Mouse (Mus musculus) hindbrain, embryonic 12.5 days (tissue): ENCODE measurements around the gene Wwp2. TPM values are rescaled to one million over a fixed set of nuclear protein-coding genes. Genes with fewer than 3 reads are reported as not detected.

Experiments
- ATAC-seq: fragments of 200-750 bp; cut with Nextera tagmentation; 2 replicates; pipeline ENCODE4 v1.8.0; 2017; ENCODE audit warnings: moderate TSS enrichment; ENCODE audit not compliant: low FRiP score
- H3K27ac ChIP-seq: fragments of 300-500 bp; sonication (generic); 2 replicates; pipeline ENCODE4 v1.5.1; 2016; ENCODE audit warnings: mild to moderate bottlenecking
- H3K27me3 ChIP-seq: fragments of 300-500 bp; sonication (generic); 2 replicates; pipeline ENCODE4 v1.6.1; 2016; ENCODE audit warnings: mild to moderate bottlenecking
- H3K36me3 ChIP-seq: fragments of 300-500 bp; sonication (generic); 2 replicates; pipeline ENCODE4 v1.6.1; 2016; ENCODE audit warnings: mild to moderate bottlenecking
- H3K4me1 ChIP-seq: fragments of 300-500 bp; sonication (generic); 2 replicates; pipeline ENCODE4 v1.6.1; 2016
- H3K4me2 ChIP-seq: fragments of 300-500 bp; sonication (generic); replicated peaks from 2 replicates; pipeline ENCODE4 v1.6.1; 2016; ENCODE audit warnings: mild to moderate bottlenecking
- H3K4me3 ChIP-seq: fragments of 300-500 bp; sonication (generic); 2 replicates; pipeline ENCODE4 v1.5.1; 2016; ENCODE audit warnings: mild to moderate bottlenecking
- H3K9ac ChIP-seq: fragments of 300-500 bp; sonication (generic); 2 replicates; pipeline ENCODE4 v1.6.1; 2016; ENCODE audit warnings: mild to moderate bottlenecking, moderate library complexity
- H3K9me3 ChIP-seq: fragments of 300-500 bp; sonication (generic); replicated peaks from 2 replicates; pipeline ENCODE4 v1.6.1; 2016; ENCODE audit warnings: mild to moderate bottlenecking
- WGBS: fragments of 180-500 bp; shearing (Covaris S2); methylation state at CpG from one replicate; pipeline ENCODE4 v1.1.7; 2016; 5-methylcytosine and 5-hydroxymethylcytosine counted together
- polyA plus RNA-seq: library from polyadenylated mRNA; unstranded; fragments of >200 nt; fragmentation: Nextera tagmentation; extraction: Ambion mirVana; gene quantifications from 2 replicates; pipeline ENCODE4 v1.2.1, GENCODE M21; 2016

The Wwp2 gene
- polyA plus RNA-seq, 1 experiment from 2014 or later, result 109 TPM

DNA sequence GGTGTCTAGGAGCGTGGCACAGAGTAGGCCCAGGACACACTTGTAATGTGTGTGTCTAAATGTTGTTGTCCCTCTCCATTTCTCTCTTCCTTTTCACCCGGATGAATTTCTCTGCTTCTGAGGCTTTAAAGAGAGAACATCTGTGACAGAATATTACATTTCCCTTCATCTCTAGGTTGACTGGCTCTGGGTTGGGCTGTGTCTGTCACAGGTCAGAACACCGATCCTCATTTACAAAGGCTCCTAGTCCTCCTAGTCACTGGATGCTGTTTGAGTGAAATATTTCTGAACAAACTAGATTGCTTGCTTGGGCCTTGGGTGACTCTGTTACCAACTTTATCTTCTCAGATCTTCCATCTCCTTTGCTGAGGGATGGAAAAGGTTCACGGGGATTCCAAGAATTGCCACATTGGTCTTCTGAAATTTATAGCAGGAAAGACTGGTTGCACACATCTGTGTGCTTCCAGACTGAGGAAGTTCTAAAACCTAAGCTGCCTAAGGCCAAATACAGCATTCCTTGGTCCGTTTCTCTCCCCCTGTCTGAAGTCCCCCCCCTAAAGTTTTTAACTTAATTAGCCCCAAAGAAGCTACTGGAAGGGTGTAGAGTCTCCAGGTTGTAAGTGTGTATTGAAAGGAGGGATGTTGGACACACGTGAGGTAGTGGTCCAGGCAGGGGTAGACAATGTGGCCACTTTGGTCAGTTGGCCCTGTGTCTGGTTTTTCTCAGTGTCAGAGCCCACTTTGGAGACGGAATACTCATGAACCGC lies 85.8 kb downstream of the Wwp2 start:
- WGBS, result 81% methylated on average over 8 of the region's 8 CpGs
- no peak for ATAC-seq
- peaks cover 11% of the 10 kb centered on the region for H3K36me3 ChIP-seq

GRCm38 (mm10) chr8:107522555-107522833 lies 86.3 kb downstream of the Wwp2 start:
- no peak overlapping the region for H3K4me3 ChIP-seq
- 87% methylated on average over 4 of the region's 4 CpGs for WGBS
- ATAC-seq, result no peak

More for the DNA sequence above, 85.8 kb downstream of the Wwp2 start:
- Histone ChIP-seq H3K9me3 (no peaks in the 10 kb centered on the region), H3K4me3 (no peak overlapping the region), H3K4me1 (peaks cover 7% of the 10 kb centered on the region), H3K27ac (no peak overlapping the region), H3K9ac (no peak overlapping the region), H3K4me2 (no peak overlapping the region), H3K27me3 (no peaks in the 10 kb centered on the region)

GRCm38 (mm10) chr8:107524535-107524934 lies 88.4 kb downstream of the Wwp2 start:
- H3K27ac ChIP-seq, result no peak overlapping the region
- no peak for ATAC-seq
- H3K9ac ChIP-seq, result no peak overlapping the region
- no peak overlapping the region for H3K4me3 ChIP-seq
- H3K4me1 ChIP-seq, result peaks cover 3% of the 10 kb centered on the region; the same call in 1 of the 2 replicates
- H3K36me3 ChIP-seq, result no peaks in the 10 kb centered on the region
- no peaks in the 10 kb centered on the region for H3K9me3 ChIP-seq
- H3K4me2 ChIP-seq, result no peak overlapping the region
- 94% methylated on average over 4 of the region's 4 CpGs for WGBS
- no peaks in the 10 kb centered on the region for H3K27me3 ChIP-seq

More at GRCm38 (mm10) chr8:107522555-107522833, 86.3 kb downstream of the Wwp2 start:
- peaks cover 7% of the 10 kb centered on the region for H3K4me1 ChIP-seq
- no peak overlapping the region; the same call in 1 of the 2 replicates for H3K27ac ChIP-seq
- H3K9ac ChIP-seq, result no peak overlapping the region
- H3K4me2 ChIP-seq, result no peak overlapping the region
- H3K36me3 ChIP-seq, result peaks cover 11% of the 10 kb centered on the region
- H3K9me3 ChIP-seq, result no peaks in the 10 kb centered on the region
- H3K27me3 ChIP-seq, result no peaks in the 10 kb centered on the region

DNA sequence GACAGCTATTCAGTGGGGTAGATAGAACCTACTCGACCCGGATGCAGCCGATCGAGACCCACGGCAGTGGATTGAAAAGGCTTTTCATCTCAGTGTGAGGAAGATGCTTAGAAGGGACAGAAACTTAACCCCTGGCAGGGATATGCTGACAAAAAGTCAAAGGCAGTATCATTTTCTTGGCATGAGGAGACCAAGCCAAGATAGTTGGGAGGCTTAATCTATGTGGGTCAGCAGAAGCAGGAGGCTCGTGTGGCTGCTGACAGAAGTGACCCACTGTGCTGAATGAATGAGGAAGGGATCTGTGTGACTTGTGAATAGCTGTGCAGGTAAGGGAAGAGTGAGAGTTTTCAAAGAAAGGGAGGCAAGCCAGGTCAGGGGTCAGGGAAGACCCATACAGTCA lies 92.6 kb downstream of the Wwp2 start:
- H3K4me3 ChIP-seq, result no peak overlapping the region

DNA sequence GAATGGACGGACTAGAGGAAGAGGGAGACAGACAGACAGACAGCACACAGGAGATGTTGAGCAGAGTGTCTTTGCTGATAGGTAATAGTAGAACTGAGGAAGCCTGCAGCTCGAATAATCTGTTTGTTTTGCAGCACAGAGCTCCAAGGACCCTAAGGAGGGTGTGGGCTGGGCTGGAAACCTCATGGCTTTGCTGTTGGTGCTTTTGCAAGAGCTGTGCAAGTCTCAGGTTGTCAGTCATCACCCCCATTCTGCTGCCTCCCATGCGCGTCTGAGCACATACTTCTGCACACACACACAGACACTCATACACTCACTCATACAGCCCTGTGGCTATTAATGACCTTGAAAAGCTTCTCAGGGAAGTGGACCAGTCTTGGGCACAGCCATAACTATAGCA lies 101.3 kb downstream of the Wwp2 start:
- Histone ChIP-seq H3K4me1 (no peaks in the 10 kb centered on the region; the same call in 1 of the 2 replicates), H3K36me3 (peaks cover 32% of the 10 kb centered on the region; the same call in 1 of the 2 replicates), H3K4me3 (no peak overlapping the region), H3K27ac (0 out of 2 replicates have a peak overlapping the region, but pooled peaks have one; percentile 6), H3K27me3 (no peaks in the 10 kb centered on the region), H3K9me3 (no peaks in the 10 kb centered on the region), H3K9ac (no peak overlapping the region), H3K4me2 (no peak overlapping the region)
- no peak for ATAC-seq
- WGBS, result 84% methylated on average over 4 of the region's 4 CpGs

More for the DNA sequence above, 92.6 kb downstream of the Wwp2 start:
- Histone ChIP-seq H3K9ac (no peak overlapping the region), H3K9me3 (no peaks in the 10 kb centered on the region), H3K36me3 (peaks cover 6% of the 10 kb centered on the region; the same call in 1 of the 2 replicates), H3K27ac (no peak overlapping the region), H3K27me3 (no peaks in the 10 kb centered on the region), H3K4me1 (no peaks in the 10 kb centered on the region), H3K4me2 (no peak overlapping the region)
- no peak for ATAC-seq
- 58% methylated on average over 6 of the region's 6 CpGs for WGBS

DNA sequence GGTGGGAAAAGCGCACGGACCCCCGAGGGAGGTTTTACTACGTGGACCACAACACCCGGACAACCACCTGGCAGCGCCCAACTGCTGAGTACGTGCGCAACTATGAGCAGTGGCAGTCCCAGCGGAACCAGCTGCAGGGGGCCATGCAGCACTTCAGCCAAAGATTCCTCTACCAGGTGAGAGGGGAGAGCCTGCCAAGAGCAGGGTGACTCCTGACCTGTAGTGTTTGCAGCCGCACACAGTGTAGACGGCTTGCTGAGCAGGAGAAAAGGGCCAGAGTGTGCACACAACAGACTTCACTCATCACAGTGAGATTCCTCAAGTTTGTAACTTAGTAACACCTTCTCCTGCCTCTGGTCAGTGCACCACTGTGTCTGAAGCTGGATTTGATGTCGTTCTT lies 104.5 kb downstream of the Wwp2 start:
- no peak for ATAC-seq
- H3K4me2 ChIP-seq, result no peak overlapping the region
- no peaks in the 10 kb centered on the region for H3K9me3 ChIP-seq
- WGBS, result 86% methylated on average over 12 of the region's 12 CpGs
- no peak overlapping the region for H3K4me3 ChIP-seq
- H3K9ac ChIP-seq, result no peak overlapping the region
- H3K27ac ChIP-seq, result no peak overlapping the region
- H3K36me3 ChIP-seq, result peaks cover 23% of the 10 kb centered on the region; the same call in 1 of the 2 replicates
- no peaks in the 10 kb centered on the region for H3K27me3 ChIP-seq
- peaks cover 8% of the 10 kb centered on the region; the same call in 1 of the 2 replicates for H3K4me1 ChIP-seq

GRCm38 (mm10) chr8:107541369-107541768 lies 105.2 kb downstream of the Wwp2 start:
- H3K4me1 ChIP-seq, result peaks cover 8% of the 10 kb centered on the region; the same call in 1 of the 2 replicates
- WGBS, result 87% methylated on average over 4 of the region's 4 CpGs
- H3K4me2 ChIP-seq, result no peak overlapping the region

GRCm38 (mm10) chr8:107542151-107542550 lies 106.0 kb downstream of the Wwp2 start:
- ATAC-seq, result no peak
- no peak overlapping the region for H3K9ac ChIP-seq
- peaks cover 26% of the 10 kb centered on the region; the same call in 1 of the 2 replicates for H3K36me3 ChIP-seq
- H3K4me2 ChIP-seq, result no peak overlapping the region
- H3K4me1 ChIP-seq, result peaks cover 8% of the 10 kb centered on the region; the same call in 1 of the 2 replicates
- H3K9me3 ChIP-seq, result no peaks in the 10 kb centered on the region
- no peak overlapping the region for H3K4me3 ChIP-seq
- no peak overlapping the region for H3K27ac ChIP-seq
- WGBS, result 86% methylated on average over 3 of the region's 3 CpGs
- H3K27me3 ChIP-seq, result no peaks in the 10 kb centered on the region

More at GRCm38 (mm10) chr8:107541369-107541768, 105.2 kb downstream of the Wwp2 start:
- no peak for ATAC-seq
- Histone ChIP-seq H3K4me3 (no peak overlapping the region), H3K27ac (no peak overlapping the region), H3K36me3 (peaks cover 20% of the 10 kb centered on the region; the same call in 1 of the 2 replicates), H3K9ac (no peak overlapping the region), H3K9me3 (no peaks in the 10 kb centered on the region), H3K27me3 (no peaks in the 10 kb centered on the region)

- peak overlapping the region; percentile 76 for H3K27ac ChIP-seq
- 85% methylated on average over 11 of the region's 11 CpGs for WGBS
- ATAC-seq, result no peak
Measured at GRCm38 (mm10) chr8:107543714-107544113, 107.5 kb downstream of the Wwp2 start.

GRCm38 (mm10) chr8:107544211-107544610 lies 108.0 kb downstream of the Wwp2 start:
- Histone ChIP-seq H3K36me3 (peaks cover 36% of the 10 kb centered on the region), H3K27ac (peak overlapping the region; percentile 76), H3K4me1 (peaks cover 8% of the 10 kb centered on the region; the same call in 1 of the 2 replicates), H3K9me3 (no peaks in the 10 kb centered on the region), H3K4me2 (0 out of 2 replicates have a peak overlapping the region, but pooled peaks have one; percentile 33), H3K9ac (no peak overlapping the region), H3K4me3 (no peak overlapping the region), H3K27me3 (no peaks in the 10 kb centered on the region)
- 77% methylated on average over 8 of the region's 8 CpGs for WGBS
- ATAC-seq, result no peak

More at GRCm38 (mm10) chr8:107543714-107544113, 107.5 kb downstream of the Wwp2 start:
- Histone ChIP-seq H3K36me3 (peaks cover 31% of the 10 kb centered on the region), H3K9me3 (no peaks in the 10 kb centered on the region), H3K27me3 (no peaks in the 10 kb centered on the region), H3K4me3 (no peak overlapping the region), H3K9ac (no peak overlapping the region), H3K4me2 (no peak overlapping the region), H3K4me1 (peaks cover 8% of the 10 kb centered on the region; the same call in 1 of the 2 replicates)

DNA sequence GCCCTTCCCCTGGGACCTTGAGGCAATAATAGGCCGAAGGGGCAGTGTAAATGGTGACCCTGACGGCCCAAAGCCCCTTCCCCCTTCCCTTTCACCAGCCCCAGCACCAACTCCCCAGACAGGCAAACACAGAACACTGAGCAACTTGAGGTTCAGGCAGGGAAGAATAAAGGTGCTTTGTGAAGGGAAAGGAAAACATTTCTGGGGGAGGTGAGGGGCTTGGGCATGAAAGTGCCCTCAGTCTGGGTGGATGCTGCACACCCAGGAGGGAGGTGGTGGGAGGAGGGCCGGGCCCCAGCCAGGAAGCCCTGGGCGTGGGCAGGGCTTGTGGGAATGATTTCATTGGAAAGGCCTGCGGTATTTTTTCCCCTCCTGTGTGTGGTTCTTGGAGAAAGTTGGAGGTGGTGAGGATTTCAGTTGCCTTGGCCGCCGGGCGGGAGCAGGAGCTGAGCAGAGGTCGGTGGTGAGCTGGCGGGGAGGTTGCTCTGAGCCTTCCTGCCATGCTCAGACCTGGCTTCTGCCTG lies 108.5 kb downstream of the Wwp2 start:
- peaks cover 8% of the 10 kb centered on the region; the same call in 1 of the 2 replicates for H3K4me1 ChIP-seq
- H3K36me3 ChIP-seq, result peaks cover 39% of the 10 kb centered on the region
- peak overlapping the region; percentile 26 for H3K4me3 ChIP-seq
- no peak for ATAC-seq
- H3K27ac ChIP-seq, result peak overlapping the region; percentile 76
- no peaks in the 10 kb centered on the region for H3K27me3 ChIP-seq
- 48% methylated on average over 10 of the region's 10 CpGs for WGBS
- H3K4me2 ChIP-seq, result peak overlapping the region; percentile 33
- H3K9ac ChIP-seq, result peak overlapping the region; percentile 27; the same call in 1 of the 2 replicates
- no peaks in the 10 kb centered on the region for H3K9me3 ChIP-seq

- Histone ChIP-seq H3K27me3 (no peaks in the 10 kb centered on the region), H3K36me3 (peaks cover 42% of the 10 kb centered on the region), H3K27ac (peak overlapping the region; percentile 76), H3K4me2 (peak overlapping the region; percentile 33), H3K9me3 (no peaks in the 10 kb centered on the region), H3K4me3 (peak overlapping the region; percentile 26), H3K9ac (peak overlapping the region; percentile 44; the same call in 1 of the 2 replicates), H3K4me1 (0 out of 2 replicates have a peak, but pooled peaks cover 8% of the 10 kb centered on the region)
- 85% methylated on average over 11 of the region's 11 CpGs for WGBS
- no peak for ATAC-seq
Measured at GRCm38 (mm10) chr8:107545621-107546152, 109.5 kb downstream of the Wwp2 start.
